Mouse (Mus musculus) hindbrain, embryonic 13.5 days (tissue): ENCODE measurements at regions not wholly inside any gene's neighbourhood (a gene's known extent, or its start where the extent isn't known, plus 50 kb on each side); places are given as distances from the start of the nearest gene placed in this dataset.
A peak's percentile ranks its signal among the peaks of the same experiment; 100 is the strongest.
"Not testable (repeated sequence)": the region's sequence is repeated elsewhere in the genome, so short reads cannot be mapped to it uniquely, and the experiment has no call there.

ENCODE experiments used
- ATAC-seq: fragments of 200-750 bp; cut with Nextera tagmentation; 2 replicates; pipeline ENCODE4 v1.8.0; 2017; ENCODE audit warnings: moderate TSS enrichment; ENCODE audit not compliant: low FRiP score
- H3K27ac ChIP-seq: fragments of 300-500 bp; sonication (generic); 2 replicates; pipeline ENCODE4 v1.5.1; 2015; ENCODE audit warnings: inconsistent platforms, mild to moderate bottlenecking, moderate library complexity
- H3K27me3 ChIP-seq: fragments of 300-500 bp; sonication (generic); 2 replicates; pipeline ENCODE4 v1.6.1; 2015; ENCODE audit warnings: mild to moderate bottlenecking, inconsistent platforms
- H3K36me3 ChIP-seq: fragments of 300-500 bp; sonication (generic); 2 replicates; pipeline ENCODE4 v1.6.1; 2015; ENCODE audit warnings: mild to moderate bottlenecking, inconsistent platforms
- H3K4me1 ChIP-seq: fragments of 300-500 bp; sonication (generic); replicated peaks from 2 replicates; pipeline ENCODE4 v1.6.1; 2015; ENCODE audit warnings: inconsistent platforms
- H3K4me2 ChIP-seq: fragments of 300-500 bp; sonication (generic); 2 replicates; pipeline ENCODE4 v1.6.1; 2015; ENCODE audit warnings: inconsistent platforms, mild to moderate bottlenecking, moderate library complexity
- H3K4me3 ChIP-seq: fragments of 300-500 bp; sonication (generic); 2 replicates; pipeline ENCODE4 v1.5.1; 2015; ENCODE audit warnings: mild to moderate bottlenecking, inconsistent platforms
- H3K9ac ChIP-seq: fragments of 300-500 bp; sonication (generic); 2 replicates; pipeline ENCODE4 v1.6.1; 2015; ENCODE audit warnings: mild to moderate bottlenecking, inconsistent platforms
- H3K9me3 ChIP-seq: fragments of 300-500 bp; sonication (generic); 2 replicates; pipeline ENCODE4 v1.6.1; 2016; ENCODE audit warnings: inconsistent platforms
- WGBS: fragments of 180-500 bp; shearing (Covaris S2); methylation state at CpG from one replicate; pipeline ENCODE4 v1.1.7; 2015; 5-methylcytosine and 5-hydroxymethylcytosine counted together

GRCm38 (mm10) chr11:31562954-31563353 lies 108.7 kb downstream of the Bod1 start:
- H3K27me3 ChIP-seq: no peaks in the 10 kb centered on the region
- H3K27ac ChIP-seq: no peak overlapping the region
- H3K4me1 ChIP-seq: no peaks in the 10 kb centered on the region
- 81% methylated on average over 3 of the region's 3 CpGs for WGBS
- ATAC-seq: no peak
- no peaks in the 10 kb centered on the region for H3K36me3 ChIP-seq
- H3K9ac ChIP-seq: no peak overlapping the region
- H3K9me3 ChIP-seq: no peaks in the 10 kb centered on the region
- no peak overlapping the region for H3K4me3 ChIP-seq
- H3K4me2 ChIP-seq: no peak overlapping the region

GRCm38 (mm10) chr11:31560775-31561174 lies 110.9 kb downstream of the Bod1 start:
- H3K27ac ChIP-seq: no peak overlapping the region
- no peaks in the 10 kb centered on the region for H3K36me3 ChIP-seq
- no peaks in the 10 kb centered on the region for H3K9me3 ChIP-seq
- H3K27me3 ChIP-seq: no peaks in the 10 kb centered on the region
- H3K4me3 ChIP-seq: no peak overlapping the region
- no peak overlapping the region for H3K9ac ChIP-seq
- ATAC-seq: no peak
- WGBS: 80% methylated on average over 10 of the region's 10 CpGs
- no peaks in the 10 kb centered on the region for H3K4me1 ChIP-seq
- H3K4me2 ChIP-seq: no peak overlapping the region

- no peak for ATAC-seq
Measured at GRCm38 (mm10) chr11:31555042-31555441, 116.6 kb downstream of the Bod1 start.

GRCm38 (mm10) chr11:31551614-31552271 lies 119.9 kb downstream of the Bod1 start:
- Histone ChIP-seq H3K9ac (no peak overlapping the region), H3K9me3 (0 out of 2 replicates have a peak, but pooled peaks cover 4% of the 10 kb centered on the region), H3K4me3 (no peak overlapping the region), H3K27ac (no peak overlapping the region), H3K4me1 (peaks cover 7% of the 10 kb centered on the region), H3K36me3 (no peaks in the 10 kb centered on the region), H3K4me2 (no peak overlapping the region), H3K27me3 (no peaks in the 10 kb centered on the region)
- no peak for ATAC-seq
- 42% methylated on average over 10 of the region's 10 CpGs for WGBS

More at GRCm38 (mm10) chr11:31555042-31555441, 116.6 kb downstream of the Bod1 start:
- Histone ChIP-seq H3K9ac (no peak overlapping the region), H3K27me3 (no peaks in the 10 kb centered on the region), H3K36me3 (no peaks in the 10 kb centered on the region), H3K4me1 (peaks cover 7% of the 10 kb centered on the region), H3K9me3 (no peaks in the 10 kb centered on the region), H3K4me2 (no peak overlapping the region), H3K27ac (no peak overlapping the region), H3K4me3 (no peak overlapping the region)
- 97% methylated on average over 4 of the region's 4 CpGs for WGBS

GRCm38 (mm10) chr11:31550747-31551613 lies 120.7 kb downstream of the Bod1 start:
- Histone ChIP-seq H3K36me3 (no peaks in the 10 kb centered on the region), H3K4me2 (no peak overlapping the region), H3K9me3 (0 out of 2 replicates have a peak, but pooled peaks cover 4% of the 10 kb centered on the region), H3K9ac (no peak overlapping the region), H3K27ac (no peak overlapping the region), H3K4me1 (peaks cover 7% of the 10 kb centered on the region), H3K4me3 (no peak overlapping the region), H3K27me3 (no peaks in the 10 kb centered on the region)
- 0 out of 2 replicates have a peak, but pooled peaks have one; percentile 24 for ATAC-seq
- WGBS: 57% methylated on average over 6 of the region's 6 CpGs

GRCm38 (mm10) chr11:31545514-31545913 lies 126.2 kb downstream of the Bod1 start:
- not testable (repeated sequence) for H3K36me3 ChIP-seq, H3K4me2 ChIP-seq, ATAC-seq, H3K4me1 ChIP-seq, H3K9ac ChIP-seq, H3K9me3 ChIP-seq, H3K27me3 ChIP-seq, H3K27ac ChIP-seq, H3K4me3 ChIP-seq
- WGBS: 88% methylated on average over 10 of the region's 10 CpGs

GRCm38 (mm10) chr11:31542635-31543219 lies 129.0 kb downstream of the Bod1 start:
- no peak overlapping the region for H3K4me2 ChIP-seq
- WGBS: 87% methylated on average over 8 of the region's 8 CpGs
- no peaks in the 10 kb centered on the region for H3K9me3 ChIP-seq
- H3K4me3 ChIP-seq: no peak overlapping the region
- H3K27me3 ChIP-seq: no peaks in the 10 kb centered on the region
- H3K9ac ChIP-seq: no peak overlapping the region
- H3K36me3 ChIP-seq: no peaks in the 10 kb centered on the region
- H3K27ac ChIP-seq: no peak overlapping the region
- no peaks in the 10 kb centered on the region for H3K4me1 ChIP-seq
- ATAC-seq: no peak

GRCm38 (mm10) chr11:31541425-31541824 lies 130.3 kb downstream of the Bod1 start:
- Histone ChIP-seq H3K27me3 (no peaks in the 10 kb centered on the region), H3K9me3 (no peaks in the 10 kb centered on the region), H3K4me3 (no peak overlapping the region), H3K36me3 (no peaks in the 10 kb centered on the region), H3K4me1 (no peaks in the 10 kb centered on the region), H3K4me2 (no peak overlapping the region), H3K27ac (no peak overlapping the region), H3K9ac (no peak overlapping the region)
- ATAC-seq: no peak
- 93% methylated on average over 3 of the region's 3 CpGs for WGBS

- Histone ChIP-seq H3K4me3 (no peak overlapping the region), H3K27me3 (no peaks in the 10 kb centered on the region), H3K4me1 (no peaks in the 10 kb centered on the region), H3K36me3 (no peaks in the 10 kb centered on the region), H3K9ac (no peak overlapping the region), H3K4me2 (no peak overlapping the region), H3K9me3 (no peaks in the 10 kb centered on the region), H3K27ac (no peak overlapping the region)
- no peak for ATAC-seq
Measured at GRCm38 (mm10) chr11:31540816-31541215, 130.9 kb downstream of the Bod1 start.

- H3K9me3 ChIP-seq: no peaks in the 10 kb centered on the region
- H3K4me2 ChIP-seq: no peak overlapping the region
- H3K9ac ChIP-seq: no peak overlapping the region
- H3K27ac ChIP-seq: no peak overlapping the region
- no peaks in the 10 kb centered on the region for H3K27me3 ChIP-seq
- H3K4me3 ChIP-seq: no peak overlapping the region
- ATAC-seq: no peak
- WGBS: 85% methylated on average over 2 of the region's 2 CpGs
- H3K36me3 ChIP-seq: no peaks in the 10 kb centered on the region
- no peaks in the 10 kb centered on the region for H3K4me1 ChIP-seq
Measured at GRCm38 (mm10) chr11:31531416-31531815, 140.3 kb downstream of the Bod1 start.

GRCm38 (mm10) chr11:31530851-31531250 lies 140.8 kb downstream of the Bod1 start:
- ATAC-seq: no peak
- 95% methylated on average over 3 of the region's 3 CpGs for WGBS
- no peak overlapping the region for H3K4me3 ChIP-seq
- H3K9me3 ChIP-seq: no peaks in the 10 kb centered on the region
- no peaks in the 10 kb centered on the region for H3K4me1 ChIP-seq
- no peak overlapping the region for H3K27ac ChIP-seq
- H3K27me3 ChIP-seq: no peaks in the 10 kb centered on the region
- no peaks in the 10 kb centered on the region for H3K36me3 ChIP-seq
- H3K4me2 ChIP-seq: no peak overlapping the region
- H3K9ac ChIP-seq: no peak overlapping the region

- no peak for ATAC-seq
- Histone ChIP-seq H3K9me3 (no peaks in the 10 kb centered on the region), H3K9ac (no peak overlapping the region), H3K4me2 (no peak overlapping the region), H3K27me3 (no peaks in the 10 kb centered on the region), H3K27ac (no peak overlapping the region), H3K4me3 (no peak overlapping the region), H3K4me1 (no peaks in the 10 kb centered on the region), H3K36me3 (no peaks in the 10 kb centered on the region)
- 97% methylated on average over 2 of the region's 2 CpGs for WGBS
Measured at GRCm38 (mm10) chr11:31529686-31530085, 142.0 kb downstream of the Bod1 start.
